Mouse (Mus musculus) ES-Bruce4 (cell line): ENCODE results near the gene Nkx2-3.

Experiments
- CTCF ChIP-seq: IDR thresholded peaks from one replicate; pipeline ENCODE4 v1.8.1; 2011; ENCODE audit warnings: low read depth, low read length
- EP300 ChIP-seq: IDR thresholded peaks from 2 replicates; pipeline ENCODE4 v1.6.1; 2011; ENCODE audit warnings: low read depth, low read length; ENCODE audit not compliant: insufficient read depth
- POLR2A ChIP-seq: IDR thresholded peaks from one replicate; pipeline ENCODE4 v1.8.1; 2011; ENCODE audit warnings: low read length; ENCODE audit not compliant: insufficient read depth

DNA sequence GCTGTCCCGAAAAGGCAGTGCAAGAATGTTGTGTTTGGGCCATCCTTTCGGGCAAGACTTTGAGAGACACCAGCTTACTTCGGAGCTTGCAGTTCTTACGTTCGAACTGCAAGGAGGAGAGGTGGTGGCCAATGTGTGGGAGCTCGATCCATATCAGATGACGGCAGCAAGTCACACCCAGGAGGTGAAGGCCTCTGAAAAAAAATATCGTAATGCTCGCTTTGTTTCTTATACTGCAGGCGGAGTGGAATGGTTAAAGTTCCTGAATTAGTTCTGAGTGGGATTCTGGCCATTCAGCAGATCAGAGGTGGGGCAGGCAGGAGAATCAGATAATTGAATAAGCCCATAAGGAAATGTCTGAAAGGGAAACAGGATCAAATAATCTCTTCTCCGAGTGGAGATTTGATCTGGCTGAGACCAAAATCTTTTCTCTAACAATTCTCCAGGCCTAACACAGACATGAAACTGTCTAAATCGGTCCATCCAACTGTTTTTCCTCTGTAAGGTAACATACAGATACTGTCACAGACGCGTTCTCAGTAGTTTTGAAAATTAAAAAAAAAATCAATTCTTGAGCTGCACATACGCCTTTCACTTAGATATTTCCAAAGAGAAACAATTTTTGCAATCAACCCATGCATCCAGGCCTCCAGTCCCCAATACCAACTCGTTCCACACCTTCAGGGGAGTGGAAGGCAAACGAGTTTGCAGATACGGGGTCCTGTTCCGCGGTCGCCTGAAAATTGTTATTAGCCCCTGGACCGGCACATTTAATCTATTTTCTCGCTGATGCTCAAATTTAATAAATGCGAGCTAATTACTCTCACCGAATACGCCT lies 1.4 kb downstream of the Nkx2-3 start:
- no peak for TF ChIP-seq CTCF
- TF ChIP-seq POLR2A: no peak
- no peak for TF ChIP-seq EP300
